Mouse (Mus musculus): ENCODE measurements around the gene Cops3. TPM values are rescaled to one million over a fixed set of nuclear protein-coding genes. Genes with fewer than 3 reads are reported as not detected.

The Cops3 gene
- polyA plus RNA-seq, 1 experiment, result 56.9 TPM

GRCm38 (mm10) chr11:59810480-59811158 lies 29.0 kb downstream of the Cops3 start:
- TF ChIP-seq POLR2A (IDR thresholded peaks at IDR 0.05; ENCODE audit: control insufficient read depth, low read depth, low read length) (no peak), CTCF (IDR thresholded peaks at IDR 0.05; ENCODE audit: control insufficient read depth, insufficient read depth, insufficient replicate concordance, low read depth, low read length) (no peak)
- Histone ChIP-seq H3K4me3 (ENCODE audit: control insufficient read depth, low read depth, low read length) (peak overlapping the region; percentile 90), H3K27ac (ENCODE audit: control insufficient read depth, insufficient read depth, low read depth, low read length) (no peak overlapping the region; the same call in 1 of the 2 replicates), H3K27me3 (ENCODE audit: control insufficient read depth, insufficient read depth, low read length) (no peaks in the 10 kb centered on the region), H3K36me3 (ENCODE audit: control insufficient read depth, insufficient read depth, low read length) (no peaks in the 10 kb centered on the region; the same call in 1 of the 2 replicates), H3K4me1 (ENCODE audit: control insufficient read depth, insufficient read depth, low read length) (peaks cover 7% of the 10 kb centered on the region)

GRCm38 (mm10) chr11:59809670-59810474 lies 29.8 kb downstream of the Cops3 start, which contains the start of gene Flcn:
Gene Flcn, minus strand, starts transcription at chr11:59810016.
- Histone ChIP-seq H3K4me1 (ENCODE audit: control insufficient read depth, insufficient read depth, low read length) (peaks cover 7% of the 10 kb centered on the region), H3K27me3 (ENCODE audit: control insufficient read depth, insufficient read depth, low read length) (no peaks in the 10 kb centered on the region), H3K27ac (ENCODE audit: control insufficient read depth, insufficient read depth, low read depth, low read length) (peak within 1 kb of the TSS; percentile 98), H3K36me3 (ENCODE audit: control insufficient read depth, insufficient read depth, low read length) (no peaks in the 10 kb centered on the region; the same call in 1 of the 2 replicates), H3K4me3 (ENCODE audit: control insufficient read depth, low read depth, low read length) (peak within 1 kb of the TSS; percentile 90)
- TF ChIP-seq CTCF (IDR thresholded peaks at IDR 0.05; ENCODE audit: control insufficient read depth, insufficient read depth, insufficient replicate concordance, low read depth, low read length), result no peak
- TF ChIP-seq POLR2A (IDR thresholded peaks at IDR 0.05; ENCODE audit: control insufficient read depth, low read depth, low read length), result peak; percentile 93

- no peak for TF ChIP-seq POLR2A (IDR thresholded peaks at IDR 0.05; ENCODE audit: control insufficient read depth, low read depth, low read length)
- no peak for TF ChIP-seq CTCF (IDR thresholded peaks at IDR 0.05; ENCODE audit: control insufficient read depth, insufficient read depth, insufficient replicate concordance, low read depth, low read length)
- H3K36me3 ChIP-seq (ENCODE audit: control insufficient read depth, insufficient read depth, low read length), result no peaks in the 10 kb centered on the region; the same call in 1 of the 2 replicates
- H3K4me1 ChIP-seq (ENCODE audit: control insufficient read depth, insufficient read depth, low read length), result peaks cover 7% of the 10 kb centered on the region
- no peaks in the 10 kb centered on the region for H3K27me3 ChIP-seq (ENCODE audit: control insufficient read depth, insufficient read depth, low read length)
- H3K4me3 ChIP-seq (ENCODE audit: control insufficient read depth, low read depth, low read length), result peak overlapping the region; percentile 90
- peak overlapping the region; percentile 98 for H3K27ac ChIP-seq (ENCODE audit: control insufficient read depth, insufficient read depth, low read depth, low read length)
Measured at GRCm38 (mm10) chr11:59809071-59809669, 30.5 kb downstream of the Cops3 start.

GRCm38 (mm10) chr11:59808170-59808960 lies 31.3 kb downstream of the Cops3 start:
- H3K27ac ChIP-seq (ENCODE audit: control insufficient read depth, insufficient read depth, low read depth, low read length), result peak overlapping the region; percentile 10; the same call in 1 of the 2 replicates
- no peaks in the 10 kb centered on the region for H3K27me3 ChIP-seq (ENCODE audit: control insufficient read depth, insufficient read depth, low read length)

GRCm38 (mm10) chr11:59805656-59806055 lies 34.0 kb downstream of the Cops3 start:
- H3K36me3 ChIP-seq (ENCODE audit: control insufficient read depth, insufficient read depth, low read length), result no peaks in the 10 kb centered on the region; the same call in none of the 2 replicates
- no peak overlapping the region for H3K27ac ChIP-seq (ENCODE audit: control insufficient read depth, insufficient read depth, low read depth, low read length)
- TF ChIP-seq POLR2A (IDR thresholded peaks at IDR 0.05; ENCODE audit: control insufficient read depth, low read depth, low read length) (no peak), CTCF (IDR thresholded peaks at IDR 0.05; ENCODE audit: control insufficient read depth, insufficient read depth, insufficient replicate concordance, low read depth, low read length) (no peak)
- H3K27me3 ChIP-seq (ENCODE audit: control insufficient read depth, insufficient read depth, low read length), result no peaks in the 10 kb centered on the region
- peaks cover 5% of the 10 kb centered on the region for H3K4me1 ChIP-seq (ENCODE audit: control insufficient read depth, insufficient read depth, low read length)
- no peak overlapping the region for H3K4me3 ChIP-seq (ENCODE audit: control insufficient read depth, low read depth, low read length)

More at GRCm38 (mm10) chr11:59808170-59808960, 31.3 kb downstream of the Cops3 start:
- TF ChIP-seq POLR2A (IDR thresholded peaks at IDR 0.05; ENCODE audit: control insufficient read depth, low read depth, low read length) (no peak), CTCF (IDR thresholded peaks at IDR 0.05; ENCODE audit: control insufficient read depth, insufficient read depth, insufficient replicate concordance, low read depth, low read length) (no peak)
- Histone ChIP-seq H3K4me1 (ENCODE audit: control insufficient read depth, insufficient read depth, low read length) (peaks cover 7% of the 10 kb centered on the region), H3K36me3 (ENCODE audit: control insufficient read depth, insufficient read depth, low read length) (no peaks in the 10 kb centered on the region; the same call in 1 of the 2 replicates), H3K4me3 (ENCODE audit: control insufficient read depth, low read depth, low read length) (peak overlapping the region; percentile 90)

GRCm38 (mm10) chr11:59805256-59805655 lies 34.4 kb downstream of the Cops3 start:
- H3K36me3 ChIP-seq (ENCODE audit: control insufficient read depth, insufficient read depth, low read length), result no peaks in the 10 kb centered on the region; the same call in none of the 2 replicates
- TF ChIP-seq POLR2A (IDR thresholded peaks at IDR 0.05; ENCODE audit: control insufficient read depth, low read depth, low read length), result no peak
- no peak for TF ChIP-seq CTCF (IDR thresholded peaks at IDR 0.05; ENCODE audit: control insufficient read depth, insufficient read depth, insufficient replicate concordance, low read depth, low read length)
- H3K4me3 ChIP-seq (ENCODE audit: control insufficient read depth, low read depth, low read length), result no peak overlapping the region
- peaks cover 5% of the 10 kb centered on the region for H3K4me1 ChIP-seq (ENCODE audit: control insufficient read depth, insufficient read depth, low read length)
- no peak overlapping the region for H3K27ac ChIP-seq (ENCODE audit: control insufficient read depth, insufficient read depth, low read depth, low read length)
- no peaks in the 10 kb centered on the region for H3K27me3 ChIP-seq (ENCODE audit: control insufficient read depth, insufficient read depth, low read length)

Measured in testis, adult 2 months (tissue).